Mouse (Mus musculus): ENCODE measurements at regions not wholly inside any gene's neighbourhood (a gene's known extent, or its start where the extent isn't known, plus 50 kb on each side); places are given as distances from the start of the nearest gene placed in this dataset.

DNA sequence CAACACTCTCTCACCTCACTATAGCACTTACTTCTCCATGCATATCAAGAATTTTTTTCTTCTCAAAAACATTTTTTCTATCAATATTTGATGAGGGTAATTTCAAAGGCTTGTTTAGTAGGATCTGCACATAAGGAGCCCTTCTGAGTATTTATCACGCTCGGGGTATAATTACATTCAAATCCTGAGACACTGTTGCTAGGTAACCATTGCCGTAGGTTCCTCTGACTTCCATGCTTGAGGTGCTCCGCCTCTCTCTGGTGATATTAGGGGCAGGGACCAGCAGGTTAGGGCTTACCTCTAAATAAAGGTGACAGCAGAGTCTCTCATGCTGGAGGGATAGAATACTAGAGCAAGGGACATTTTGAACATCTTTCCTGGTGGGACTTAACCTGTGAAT lies 54.4 kb upstream of the 9630041A04Rik start:
- DNase-seq: no peak

DNA sequence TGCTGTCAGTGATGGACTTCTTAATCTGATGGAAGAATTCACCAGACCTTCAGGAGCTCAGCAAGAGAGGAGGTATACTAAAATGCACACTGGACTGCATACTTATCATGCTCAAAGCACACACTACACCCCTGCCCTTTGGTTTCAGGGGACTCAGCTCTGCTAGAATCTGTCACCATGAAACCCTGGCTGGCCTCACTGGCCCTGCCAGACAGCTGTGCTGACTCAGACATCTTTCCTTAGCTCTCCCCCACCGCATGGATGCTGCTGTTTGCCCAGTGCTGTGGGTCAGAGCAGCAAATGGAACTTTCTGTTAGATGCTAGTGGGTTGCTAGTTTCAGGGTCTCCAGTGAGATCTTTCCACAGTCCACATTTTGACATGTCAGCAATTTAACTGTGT lies 64.9 kb upstream of the 9630041A04Rik start:
- no peak for DNase-seq

DNA sequence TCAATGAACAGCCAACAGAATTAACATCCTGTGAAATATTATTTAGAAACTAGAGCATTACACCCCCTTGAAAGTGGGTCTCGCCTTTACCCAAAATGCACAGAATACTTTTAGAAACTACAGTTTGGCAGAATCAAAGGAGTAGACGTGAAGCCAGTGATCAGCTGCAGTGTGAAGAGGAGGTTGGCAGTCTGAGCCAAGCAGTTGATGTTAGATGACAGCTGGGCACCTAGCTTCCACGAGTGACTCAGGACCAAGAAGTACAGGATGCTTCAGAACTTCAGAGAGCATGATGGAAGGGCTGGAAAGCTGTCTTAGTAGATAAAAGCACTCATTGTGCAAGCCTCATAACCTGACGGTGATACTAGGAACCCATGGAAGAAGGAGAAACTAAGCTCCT lies 65.6 kb upstream of the 9630041A04Rik start:
- no peak for DNase-seq

DNA sequence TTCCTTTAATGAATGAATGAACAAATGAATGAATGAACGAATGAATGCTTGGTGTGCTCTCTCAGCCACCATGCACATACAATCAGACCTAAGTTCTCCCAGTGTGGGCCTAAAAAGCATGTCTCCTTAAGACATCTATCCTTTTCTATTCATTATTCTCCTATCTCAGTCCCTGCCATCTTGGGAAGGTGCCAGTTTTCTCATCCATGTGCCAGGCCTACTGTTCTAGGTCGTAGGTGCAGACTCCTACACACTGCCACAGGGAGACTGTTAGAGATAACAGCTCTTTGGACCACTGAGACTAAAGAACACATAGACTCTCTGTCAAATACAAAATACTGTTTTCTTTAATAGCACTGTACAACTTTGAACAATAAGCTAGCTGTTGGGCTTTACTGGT lies 66.2 kb upstream of the 9630041A04Rik start:
- DNase-seq: no peak

DNA sequence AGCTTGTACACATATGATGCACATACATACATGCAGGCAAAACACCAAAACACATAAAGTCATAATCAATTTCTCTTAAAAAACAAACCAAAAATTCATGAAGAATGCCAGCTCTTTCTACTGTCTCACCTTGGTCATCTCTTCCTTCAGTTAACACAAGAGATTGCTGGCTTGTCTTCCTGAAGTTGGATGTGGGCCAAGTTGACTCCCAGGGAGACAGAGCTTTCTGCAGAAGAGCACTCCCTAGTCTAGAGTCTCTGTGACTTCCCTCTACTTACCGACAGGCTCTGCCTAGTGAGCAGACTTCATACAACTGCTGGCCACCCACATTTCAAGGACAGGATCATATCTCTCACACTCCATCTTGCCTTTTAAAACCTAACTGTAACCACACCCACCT lies 70.7 kb upstream of the 9630041A04Rik start:
- DNase-seq: no peak

DNA sequence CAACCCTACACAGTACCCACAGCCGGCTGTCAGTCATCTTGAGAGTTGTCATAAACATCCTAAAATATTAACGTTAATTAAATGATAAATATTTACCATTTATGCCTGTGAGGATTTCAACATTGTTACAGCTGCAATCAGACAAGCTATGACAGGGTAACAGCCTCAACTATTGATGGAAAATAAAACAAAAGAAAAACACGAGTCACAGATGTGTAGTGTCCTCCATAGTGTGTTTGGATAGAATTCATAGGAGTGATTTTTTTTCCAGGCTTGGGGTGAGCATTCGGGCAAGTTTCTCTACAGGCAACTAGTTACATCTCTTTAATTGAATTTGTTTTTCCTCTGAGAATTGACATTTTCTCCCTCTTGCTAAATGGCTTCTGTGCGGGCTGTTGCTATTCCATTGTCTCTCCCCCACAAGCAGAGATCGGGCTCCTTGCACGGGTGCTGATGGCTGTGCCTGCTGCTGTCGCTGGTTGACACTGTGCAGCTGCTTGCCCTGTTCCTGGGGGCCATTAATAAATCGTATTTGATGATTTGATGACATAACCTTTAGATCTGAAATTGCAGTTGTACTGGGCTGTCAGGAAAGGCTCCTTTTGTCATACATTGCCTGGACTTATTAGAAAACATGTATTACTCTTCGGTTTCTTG lies 120.6 kb upstream of the 9630041A04Rik start:
- DNase-seq: no peak

DNA sequence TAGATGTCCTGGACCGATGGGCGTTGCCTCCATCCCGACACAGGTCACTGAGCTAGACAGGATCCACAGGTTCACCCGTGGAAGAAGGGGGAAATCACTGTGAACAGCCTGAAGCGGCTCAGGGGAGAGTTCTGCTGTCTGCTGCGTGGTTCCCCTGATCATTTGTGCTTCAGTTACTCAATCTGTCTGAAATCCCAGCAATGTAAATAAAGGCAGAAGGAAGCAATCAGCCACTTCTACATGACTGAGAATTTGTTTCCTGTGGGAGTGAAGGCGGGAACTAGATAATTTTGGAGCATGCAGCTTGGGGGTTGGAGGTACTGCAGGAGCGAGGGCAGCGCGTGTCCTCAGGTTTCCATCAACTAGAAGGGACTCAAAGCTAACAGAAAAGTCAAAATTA lies 122.3 kb upstream of the 9630041A04Rik start:
- DNase-seq: no peak

DNA sequence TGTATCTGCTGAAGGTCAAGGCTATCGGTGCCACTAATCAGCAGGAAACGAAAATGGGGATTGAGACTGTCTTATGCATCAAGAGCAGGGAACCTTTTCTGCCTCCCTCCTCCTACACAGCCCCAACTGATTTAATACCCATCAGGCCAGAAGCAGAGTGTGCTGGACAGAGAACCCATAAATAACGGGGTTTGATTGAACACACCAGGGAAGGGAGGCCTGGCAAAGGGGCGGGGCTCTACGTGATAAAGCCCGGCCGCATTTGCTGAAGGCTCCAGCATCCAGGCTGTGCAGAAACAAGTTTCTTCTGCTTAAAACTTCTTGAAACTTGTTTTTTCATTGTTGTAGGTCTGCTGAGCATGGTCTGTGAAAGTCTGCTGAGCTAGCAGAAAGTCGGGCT lies 127.4 kb upstream of the 9630041A04Rik start:
- DNase-seq: no peak

DNA sequence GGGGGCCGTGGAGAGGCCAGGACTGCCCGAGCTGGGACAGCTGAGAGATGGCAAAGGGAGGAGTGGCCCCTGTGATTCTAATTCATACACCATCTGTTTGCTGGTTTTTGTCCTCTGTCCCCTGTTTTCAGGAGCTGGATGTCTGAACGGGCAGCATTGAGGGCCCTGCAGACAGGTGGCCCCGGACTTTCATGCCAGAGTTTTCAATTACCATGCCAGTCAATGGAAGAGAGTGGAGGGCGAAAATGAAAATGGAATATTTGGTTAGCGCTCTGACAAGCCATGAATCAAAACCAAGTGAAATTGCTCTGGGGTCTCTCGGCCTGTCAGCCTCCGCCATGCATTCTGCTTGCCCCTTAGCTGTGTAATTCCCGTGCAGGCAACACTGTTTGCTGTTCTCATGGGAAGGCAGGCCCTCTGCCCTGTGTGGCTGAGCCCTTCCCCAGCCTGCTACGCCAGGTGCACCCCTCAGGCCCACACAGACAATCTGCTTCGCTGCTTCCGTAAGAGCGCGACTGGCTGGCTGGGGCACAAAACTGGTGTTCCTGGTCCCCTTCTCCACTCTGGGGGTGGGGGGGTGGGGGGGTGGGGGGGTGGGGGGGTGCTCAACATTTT lies 127.9 kb upstream of the 9630041A04Rik start:
- DNase-seq: no peak

DNA sequence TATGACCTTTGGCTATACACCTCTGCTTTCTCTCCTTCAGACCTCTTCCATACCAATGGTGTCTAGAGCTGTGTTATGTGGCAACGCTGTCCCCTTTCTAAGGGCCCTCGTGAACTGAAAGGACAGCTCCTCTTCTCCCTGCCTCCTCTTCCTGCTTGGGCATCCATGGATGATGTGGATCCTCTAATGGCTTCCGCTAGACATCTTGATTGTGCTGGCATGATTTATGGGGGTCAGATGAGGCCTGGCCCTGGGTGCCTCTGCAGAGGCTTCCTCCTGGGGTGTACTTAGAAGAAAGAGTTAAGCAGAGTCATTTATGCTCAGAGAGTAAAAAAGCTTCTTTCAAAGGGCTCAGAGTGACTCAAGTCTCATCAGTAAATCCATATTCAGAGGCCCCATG lies 131.5 kb upstream of the 9630041A04Rik start:
- no peak for DNase-seq

DNA sequence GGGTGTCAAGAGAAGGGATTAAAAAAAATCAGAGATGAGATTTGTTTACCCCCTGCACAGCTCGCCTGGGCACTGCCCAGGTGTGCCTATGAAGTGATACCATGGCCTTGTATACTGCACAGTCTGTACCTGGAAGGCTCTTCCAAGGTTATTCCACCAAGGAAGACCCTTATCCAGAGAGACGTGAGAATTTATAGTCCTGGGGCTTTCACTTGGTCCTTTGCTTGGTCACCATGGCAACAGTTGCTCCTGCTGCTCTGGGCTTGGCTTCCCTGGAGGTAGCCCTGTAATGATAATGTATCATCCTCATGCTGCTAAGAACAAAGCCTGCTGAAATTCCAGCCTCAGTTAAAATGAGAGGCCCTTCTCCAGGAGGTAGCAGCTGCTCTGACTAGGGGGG lies 143.7 kb upstream of the 9630041A04Rik start:
- DNase-seq: no peak

DNA sequence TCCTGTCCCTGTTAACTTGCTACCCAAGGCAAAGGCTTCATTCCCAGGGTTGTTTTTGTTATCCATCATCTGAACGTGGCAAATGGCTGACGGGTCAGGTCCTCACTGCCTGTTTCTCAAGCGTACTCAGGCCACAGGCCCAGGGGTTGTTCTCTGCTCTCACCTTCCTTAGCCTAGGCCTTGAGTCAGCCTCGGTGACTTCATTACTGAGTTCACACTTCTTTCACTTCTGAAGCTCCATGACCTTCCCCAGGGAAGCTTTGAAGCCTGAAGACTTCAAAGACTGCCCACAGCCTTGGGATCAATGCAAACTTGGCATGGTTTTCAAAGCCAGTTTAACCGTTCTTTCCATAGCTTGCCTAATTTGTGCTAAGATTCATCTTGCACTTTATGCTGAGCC lies 145.3 kb upstream of the 9630041A04Rik start:
- DNase-seq: peak; percentile 55

DNA sequence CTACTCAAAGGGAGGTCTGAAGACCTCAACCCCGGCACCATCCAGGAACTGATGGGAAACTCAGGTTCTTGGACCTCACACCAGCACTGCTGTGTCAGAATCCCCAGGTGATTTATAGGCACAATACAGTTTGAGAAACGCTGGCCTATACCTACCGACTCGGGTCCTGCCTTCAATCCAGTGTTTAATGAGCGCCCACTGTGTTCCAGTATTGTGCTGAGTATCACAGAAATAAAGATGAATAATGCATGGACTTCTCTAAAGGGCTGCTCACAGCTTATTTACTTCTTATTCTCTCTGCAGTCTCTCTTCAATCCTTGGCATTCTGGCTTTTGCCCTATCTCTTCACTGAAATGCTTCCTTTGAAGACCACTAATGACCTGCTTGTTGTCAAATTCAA lies 146.8 kb upstream of the 9630041A04Rik start:
- DNase-seq: no peak

DNA sequence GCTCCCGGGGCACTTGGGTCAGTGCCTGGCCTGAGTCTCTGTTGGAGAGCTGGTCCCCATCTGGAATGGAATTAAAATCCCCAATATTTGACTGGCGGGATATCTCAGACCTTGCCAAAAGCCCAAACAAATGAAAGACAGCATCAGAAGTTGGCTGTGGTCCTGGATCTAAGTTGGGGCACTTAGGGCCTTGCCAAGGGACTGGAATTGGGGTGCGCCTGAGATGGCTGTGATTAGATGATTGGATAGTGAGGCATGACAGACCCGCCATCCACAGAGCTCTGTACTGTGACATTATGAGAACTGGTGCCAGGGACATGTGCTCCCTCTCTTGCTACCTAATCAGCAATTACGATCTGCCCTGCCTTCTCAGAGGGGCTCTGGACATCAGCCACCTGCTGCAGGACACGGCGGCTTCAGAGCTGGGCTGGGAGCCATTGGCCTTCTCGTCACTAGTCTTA lies 151.0 kb upstream of the 9630041A04Rik start:
- DNase-seq: no peak

DNA sequence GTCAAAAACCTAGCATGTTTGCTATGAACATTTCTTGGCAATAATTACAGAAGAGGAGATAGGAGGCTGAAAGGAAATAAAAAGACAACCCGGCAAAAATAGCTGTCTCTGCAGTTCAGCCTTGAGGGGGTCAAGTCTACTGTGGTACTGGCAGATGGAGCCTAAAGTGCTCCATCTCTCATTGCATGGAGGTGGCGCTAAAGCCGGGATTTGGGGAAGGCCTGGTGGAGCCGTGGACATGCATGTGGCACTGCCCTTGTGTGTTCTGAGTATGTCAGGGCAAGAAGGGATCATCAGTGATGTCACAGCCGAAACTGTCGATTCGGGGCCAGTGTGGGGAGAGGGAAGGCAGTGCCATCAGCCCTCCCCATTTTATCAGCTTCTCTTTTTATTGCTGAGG lies 161.3 kb upstream of the 9630041A04Rik start:
- DNase-seq: no peak

DNA sequence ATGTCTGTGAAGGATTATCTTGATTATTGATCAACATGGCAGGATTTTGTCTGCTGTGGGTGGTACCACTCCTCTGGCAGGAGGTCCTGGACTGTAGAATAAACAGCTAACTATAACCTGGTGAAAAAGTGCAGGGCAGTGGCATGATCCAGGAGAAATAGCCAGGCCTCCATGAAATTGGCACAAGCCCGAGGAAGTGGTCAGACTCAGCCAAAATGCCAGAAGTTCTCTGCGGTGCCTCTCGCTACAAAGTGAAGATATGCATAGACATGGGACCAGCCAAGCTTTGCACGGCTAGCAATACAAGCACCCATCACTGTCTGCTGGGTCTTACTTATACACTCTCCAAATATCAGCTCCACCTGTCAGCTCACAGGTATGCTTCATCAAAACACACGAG lies 167.6 kb upstream of the 9630041A04Rik start:
- DNase-seq: no peak

DNA sequence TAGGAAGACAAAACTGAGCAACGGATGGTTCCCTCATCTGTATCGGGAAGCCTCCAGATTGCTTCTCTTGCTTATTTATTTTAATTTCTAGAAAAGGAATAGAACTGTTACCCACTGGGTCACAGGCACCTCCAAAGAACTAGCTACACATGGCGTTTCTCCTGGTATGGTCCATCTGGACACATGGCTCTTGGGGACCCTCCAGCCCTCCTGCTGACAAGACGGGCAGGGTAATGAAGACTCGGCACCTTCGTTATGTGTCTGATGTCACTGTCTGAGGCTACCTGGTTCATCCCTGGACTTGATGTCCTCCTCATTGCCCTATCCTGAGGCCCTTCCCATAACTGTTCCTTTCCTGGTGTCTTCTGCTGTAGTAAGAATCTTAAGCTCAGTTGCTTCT lies 170.3 kb upstream of the 9630041A04Rik start:
- DNase-seq: no peak

DNA sequence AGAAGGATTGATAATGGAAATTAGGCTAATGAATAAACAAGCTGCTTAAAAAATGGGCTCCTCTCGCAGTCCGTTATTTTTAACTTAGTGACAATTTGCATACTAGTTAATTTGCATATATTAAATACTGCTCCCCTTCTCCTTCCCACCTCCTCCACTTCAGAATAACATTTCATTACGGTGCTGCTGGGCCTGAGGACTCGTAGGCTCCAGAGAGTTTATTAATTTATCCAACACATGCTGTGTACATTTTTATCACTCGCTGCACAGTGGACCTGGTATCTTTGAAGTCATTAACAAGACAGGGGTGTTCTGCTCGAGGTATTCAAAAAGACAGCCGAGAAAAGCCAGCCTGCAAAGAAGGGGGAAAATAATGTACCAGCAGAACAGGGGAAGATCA lies 170.7 kb upstream of the 9630041A04Rik start:
- no peak for DNase-seq

DNA sequence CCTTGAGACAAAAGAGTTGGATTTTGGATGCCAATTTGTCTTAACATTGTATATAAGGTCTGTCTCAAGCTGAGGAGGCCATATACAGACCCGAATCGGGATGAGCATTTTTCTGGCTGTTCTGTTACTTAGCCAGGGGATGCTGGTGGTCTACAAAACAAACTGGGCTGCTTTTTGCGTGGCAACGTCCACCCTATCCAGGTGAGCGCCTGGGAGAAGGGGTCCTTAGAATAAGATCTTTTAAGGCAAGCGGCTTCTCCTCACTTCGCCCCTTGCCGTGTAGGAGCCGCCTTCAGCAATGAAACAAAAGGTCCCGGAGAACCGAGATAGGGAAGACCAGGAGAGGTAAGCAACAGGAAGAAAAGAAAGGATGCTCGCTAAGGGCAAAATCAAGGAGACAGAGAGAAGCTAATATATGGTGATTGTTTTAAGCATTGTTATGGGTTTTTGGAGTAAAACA lies 171.2 kb upstream of the 9630041A04Rik start:
- DNase-seq: no peak

DNA sequence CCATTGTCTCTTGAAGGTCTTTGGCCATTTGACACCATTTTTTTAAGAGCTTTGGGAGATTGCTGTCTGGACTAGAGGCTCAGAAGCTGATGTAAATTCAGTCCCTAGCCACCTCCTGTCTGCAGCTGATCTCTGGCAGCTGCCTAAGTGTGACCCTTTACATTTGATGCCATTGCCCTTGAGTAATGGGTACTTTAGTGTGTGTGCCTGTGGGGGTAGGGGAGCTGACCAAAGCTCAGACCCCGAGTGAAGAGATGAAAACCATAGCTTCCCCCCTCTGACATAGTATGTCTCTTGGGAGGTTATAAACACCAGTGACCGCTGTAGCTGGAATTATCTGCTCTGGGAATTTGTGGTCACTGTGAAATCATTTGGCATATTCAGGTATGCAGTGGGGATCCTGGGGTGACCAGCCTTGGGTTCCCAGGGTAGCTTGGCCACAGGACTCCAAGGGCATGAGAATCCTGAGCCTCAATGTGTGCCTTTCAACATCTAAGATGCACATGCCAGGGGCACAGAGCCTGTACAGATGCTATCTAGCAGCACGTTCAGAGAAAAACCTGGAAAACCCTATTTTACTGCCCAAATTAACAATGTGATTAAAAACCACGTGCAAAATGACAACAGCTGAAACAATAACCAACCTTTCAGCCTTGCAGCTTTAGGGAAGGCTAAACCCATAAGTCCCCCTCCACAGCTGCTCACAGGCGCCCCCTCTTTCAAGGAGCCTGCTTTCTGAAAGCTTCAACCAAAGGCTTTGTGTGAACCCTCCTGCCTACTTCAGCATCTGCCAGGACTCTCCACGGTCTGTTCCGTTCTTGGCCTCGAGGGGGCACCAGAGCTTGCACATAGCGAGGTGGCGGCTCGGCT lies 171.9 kb upstream of the 9630041A04Rik start:
- DNase-seq: peak; percentile 82

DNA sequence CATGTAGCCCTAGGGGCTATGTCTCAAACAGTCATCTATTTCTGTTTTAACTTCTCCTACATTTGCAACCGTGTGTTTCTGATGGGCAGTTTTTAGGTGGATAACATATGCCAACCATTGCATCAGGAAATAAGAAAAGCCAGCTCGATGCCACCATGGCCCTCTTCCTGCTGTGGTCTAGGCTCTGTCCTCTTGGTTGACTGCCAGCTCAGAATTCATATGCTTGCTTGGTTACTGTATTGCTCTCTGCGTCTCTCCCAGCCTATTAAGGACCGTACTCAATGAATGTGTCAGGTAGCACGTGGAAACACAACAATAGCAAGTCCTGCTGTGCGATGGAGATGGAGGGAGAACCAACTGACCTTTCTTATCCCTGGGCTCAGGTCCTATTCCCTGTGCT lies 174.4 kb upstream of the 9630041A04Rik start:
- DNase-seq: no peak

DNA sequence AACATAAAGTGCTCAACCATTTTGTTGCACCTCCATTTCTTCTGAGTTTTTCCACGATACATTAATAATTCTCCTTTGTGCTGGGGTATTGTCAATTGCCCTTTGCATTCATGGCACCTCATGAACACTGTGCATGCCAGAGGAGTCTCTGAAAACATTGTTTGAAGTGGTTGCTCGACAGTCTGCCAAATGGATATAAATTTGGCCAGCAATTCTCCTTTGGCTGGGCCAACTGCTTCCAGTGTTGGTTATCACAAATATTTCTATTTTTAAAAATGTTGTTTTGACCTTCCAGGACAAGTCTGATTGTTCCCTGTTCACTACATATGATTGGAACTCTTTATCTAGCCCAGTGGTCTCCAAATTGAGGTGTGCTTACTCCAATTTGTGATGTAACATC lies 184.1 kb upstream of the 9630041A04Rik start:
- no peak for DNase-seq

DNA sequence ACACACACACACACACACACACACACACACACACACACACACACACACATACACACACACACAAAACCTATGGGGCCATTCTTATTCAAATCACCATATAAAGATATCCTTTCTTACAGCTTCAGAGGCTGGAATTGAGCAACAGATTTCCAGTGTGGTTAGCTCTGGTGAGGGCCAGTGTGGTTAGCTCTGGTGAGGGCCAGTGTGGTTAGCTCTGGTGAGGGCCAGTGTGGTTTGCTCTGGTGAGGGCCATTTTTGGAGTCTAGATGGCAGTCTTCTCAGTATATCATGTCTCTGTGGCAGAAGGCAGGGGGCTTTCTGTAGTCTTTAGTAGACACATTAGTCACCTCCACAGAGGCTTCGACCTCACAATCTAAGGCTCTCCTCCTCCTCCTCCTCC lies 191.5 kb upstream of the 9630041A04Rik start:
- peak; percentile 6 for DNase-seq

Measured in adrenal gland, adult 2 months (tissue).